Mouse (Mus musculus): ENCODE measurements around the gene Eepd1. TPM values are rescaled to one million over a fixed set of nuclear protein-coding genes. Genes with fewer than 3 reads are reported as not detected.

Eepd1 gene
- polyA plus RNA-seq, 1 experiment = 2.7 TPM

DNA sequence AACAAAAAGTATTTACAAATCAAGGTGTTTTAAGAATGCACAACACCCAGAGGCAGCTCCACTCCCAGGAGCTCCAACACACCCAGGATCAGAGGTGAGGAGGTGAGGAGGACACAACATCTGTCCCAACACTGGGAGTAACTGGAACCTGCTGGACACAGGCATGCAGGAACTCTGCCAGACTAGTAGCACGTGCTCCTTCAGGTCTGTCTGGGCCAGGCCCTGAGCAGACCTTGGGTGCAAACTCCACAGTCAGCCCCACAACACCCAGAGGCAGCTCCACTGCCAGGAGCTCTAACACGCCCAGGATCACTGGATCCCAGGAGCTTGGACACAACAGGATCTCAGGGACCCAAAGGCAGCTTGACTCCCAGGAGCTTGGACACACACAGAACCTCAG lies 143.4 kb downstream of the Eepd1 start:
- DNase-seq (ENCODE audit: low read depth in 1 of 2, low spot score in 2 of 2) = no peak
- Histone ChIP-seq H3K27ac (ENCODE audit: insufficient read depth, low read length) (no peak overlapping the region), H3K4me3 (ENCODE audit: extremely low read depth, insufficient read depth, insufficient read length) (no peak overlapping the region), H3K36me3 (ENCODE audit: control insufficient read depth, insufficient read depth, low read length) (no peaks in the 10 kb centered on the region), H3K4me1 (ENCODE audit: control insufficient read depth, insufficient read depth, insufficient read length) (no peaks in the 10 kb centered on the region), H3K27me3 (ENCODE audit: control insufficient read depth, insufficient read depth, low read length) (no peaks in the 10 kb centered on the region)
- WGBS = 72% methylated on average over 2 of the region's 2 CpGs
- TF ChIP-seq POLR2A (IDR thresholded peaks at IDR 0.05; ENCODE audit: low read depth, low read length) = no peak
- no peak for TF ChIP-seq CTCF (IDR thresholded peaks at IDR 0.05; ENCODE audit: extremely low read depth, insufficient read depth, insufficient read length, insufficient replicate concordance)

DNA sequence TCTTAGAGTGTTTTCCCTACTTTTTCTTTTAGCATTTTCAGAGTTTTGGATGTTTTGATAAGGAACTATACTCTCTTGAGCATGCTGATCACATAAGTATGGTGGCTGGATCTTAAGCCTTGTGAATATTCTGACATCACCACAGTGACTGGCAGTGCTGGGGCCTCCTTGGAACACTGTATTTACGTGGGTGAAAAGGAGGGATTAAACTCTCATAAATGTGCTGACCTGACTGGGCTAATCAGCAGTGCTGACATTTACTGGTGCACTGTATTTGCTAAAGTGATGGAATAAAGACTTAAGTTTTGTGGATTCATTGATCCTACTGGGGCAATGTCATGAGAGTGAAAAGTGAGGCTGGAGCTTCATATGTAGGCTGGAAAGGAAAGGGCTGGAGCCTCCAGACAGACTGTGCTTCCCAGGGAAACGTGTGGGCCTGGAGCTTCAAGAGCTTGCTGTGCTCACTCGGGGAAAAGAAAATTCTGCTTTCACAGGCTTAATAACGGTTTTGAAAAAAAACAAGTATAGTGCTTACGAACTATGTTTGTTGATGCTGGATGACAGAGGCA lies 148.3 kb downstream of the Eepd1 start:
- no peak overlapping the region for H3K27ac ChIP-seq (ENCODE audit: insufficient read depth, low read length)
- H3K4me3 ChIP-seq (ENCODE audit: extremely low read depth, insufficient read depth, insufficient read length) = no peak overlapping the region
- 74% methylated on average over 5 of the region's 5 CpGs for whole genome bisulfite sequencing
- no peak for DNase-seq (ENCODE audit: low read depth in 1 of 2, low spot score in 2 of 2)
- no peak for TF ChIP-seq CTCF (IDR thresholded peaks at IDR 0.05; ENCODE audit: extremely low read depth, insufficient read depth, insufficient read length, insufficient replicate concordance)
- TF ChIP-seq POLR2A (IDR thresholded peaks at IDR 0.05; ENCODE audit: low read depth, low read length) = no peak
- H3K4me1 ChIP-seq (ENCODE audit: control insufficient read depth, insufficient read depth, insufficient read length) = no peaks in the 10 kb centered on the region
- H3K36me3 ChIP-seq (ENCODE audit: control insufficient read depth, insufficient read depth, low read length) = no peaks in the 10 kb centered on the region
- H3K27me3 ChIP-seq (ENCODE audit: control insufficient read depth, insufficient read depth, low read length) = no peaks in the 10 kb centered on the region

Other genes starting within 250 kb of the Eepd1 start
- 4.3 and 5.1 TPM in 2 replicates for gene Sept7, start 229.1 kb upstream of the Eepd1 start, polyA plus RNA-seq (2012; rRNA removed)

All from spleen, adult 2 months (tissue).